Mouse (Mus musculus): Measurements from ENCODE around the gene Bicral.
A peak's percentile ranks its signal among the peaks of the same experiment; 100 is the strongest.
"Not testable (repeated sequence)": the region's sequence is repeated elsewhere in the genome, so short reads cannot be mapped to it uniquely, and the experiment has no call there.

Gene Bicral

GRCm38 (mm10) chr17:46797386-46797785 is 60.9 kb downstream of the Bicral start:
- DNase-seq (ENCODE audit: low spot score in 2 of 2): no peak

GRCm38 (mm10) chr17:46796743-46797142 is 61.5 kb downstream of the Bicral start:
- no peak for DNase-seq (ENCODE audit: low spot score in 2 of 2)

GRCm38 (mm10) chr17:46792963-46793362 is 65.3 kb downstream of the Bicral start:
- no peak for DNase-seq (ENCODE audit: low spot score in 2 of 2)

- not testable (repeated sequence) for DNase-seq (ENCODE audit: low spot score in 2 of 2)
Measured at GRCm38 (mm10) chr17:46787974-46788373, 70.3 kb downstream of the Bicral start.

GRCm38 (mm10) chr17:46786952-46787351 is 71.3 kb downstream of the Bicral start:
- no peak for DNase-seq (ENCODE audit: low spot score in 2 of 2)

- no peak for DNase-seq (ENCODE audit: low spot score in 2 of 2)
Measured at GRCm38 (mm10) chr17:46783222-46783565, 75.1 kb downstream of the Bicral start.

GRCm38 (mm10) chr17:46782341-46783221 is 75.7 kb downstream of the Bicral start, which contains the start of gene Rpl7l1:
TSS of gene Rpl7l1 (minus strand) at chr17:46782672.
- peak; percentile 91 for DNase-seq (ENCODE audit: low spot score in 2 of 2)

- DNase-seq (ENCODE audit: low spot score in 2 of 2): no peak
Measured at GRCm38 (mm10) chr17:46781876-46782275, 76.4 kb downstream of the Bicral start.

GRCm38 (mm10) chr17:46776087-46776486 is 82.2 kb downstream of the Bicral start:
- DNase-seq (ENCODE audit: low spot score in 2 of 2): no peak

- no peak for DNase-seq (ENCODE audit: low spot score in 2 of 2)
Measured at GRCm38 (mm10) chr17:46775070-46775469, 83.2 kb downstream of the Bicral start.

GRCm38 (mm10) chr17:46774131-46774472 is 84.2 kb downstream of the Bicral start:
- DNase-seq (ENCODE audit: low spot score in 2 of 2): no peak

GRCm38 (mm10) chr17:46773278-46774130 is 84.8 kb downstream of the Bicral start:
- DNase-seq (ENCODE audit: low spot score in 2 of 2): no peak

GRCm38 (mm10) chr17:46772404-46773277 is 85.6 kb downstream of the Bicral start, which contains the start of gene 2310039H08Rik:
TSS of gene 2310039H08Rik (plus strand) at chr17:46772635.
- peak; percentile 88 to 89 for DNase-seq (ENCODE audit: low spot score in 2 of 2)

- DNase-seq (ENCODE audit: low spot score in 2 of 2): no peak
Measured at GRCm38 (mm10) chr17:46772038-46772403, 86.3 kb downstream of the Bicral start.

GRCm38 (mm10) chr17:46771616-46772015 is 86.7 kb downstream of the Bicral start:
- no peak for DNase-seq (ENCODE audit: low spot score in 2 of 2)

GRCm38 (mm10) chr17:46771025-46771424 is 87.3 kb downstream of the Bicral start:
- no peak for DNase-seq (ENCODE audit: low spot score in 2 of 2)

GRCm38 (mm10) chr17:46770546-46770945 is 87.7 kb downstream of the Bicral start:
- DNase-seq (ENCODE audit: low spot score in 2 of 2): no peak

- DNase-seq (ENCODE audit: low spot score in 2 of 2): no peak
Measured at GRCm38 (mm10) chr17:46767868-46768267, 90.4 kb downstream of the Bicral start.

GRCm38 (mm10) chr17:46764916-46765315 is 93.4 kb downstream of the Bicral start:
- not testable (repeated sequence) for DNase-seq (ENCODE audit: low spot score in 2 of 2)

- DNase-seq (ENCODE audit: low spot score in 2 of 2): no peak
Measured at GRCm38 (mm10) chr17:46763544-46763943, 94.7 kb downstream of the Bicral start, which contains the start of gene Ptcra. TSS of gene Ptcra (minus strand) at chr17:46763712.

- no peak for DNase-seq (ENCODE audit: low spot score in 2 of 2)
Measured at GRCm38 (mm10) chr17:46758753-46759152, 99.5 kb downstream of the Bicral start.

Measured in heart, adult 9 months (tissue).